Mouse (Mus musculus) inflammation-experienced regulatory T-cells, adult 6 months (primary cell): Measurements from ENCODE around the gene Pid1. TPM values are rescaled to one million over a fixed set of nuclear protein-coding genes. Genes with fewer than 3 reads are reported as not detected.
A peak's percentile ranks its signal among the peaks of the same experiment; 100 is the strongest.

Experiments
- ATAC-seq: one replicate; pipeline ENCODE4 v1.8.0; 2017
- polyA plus RNA-seq, 3 experiments: library from polyadenylated mRNA; unstranded; fragments of 100-300 nt; shearing (Covaris generic); gene quantifications; one replicate each; pipeline ENCODE4 v1.2.1; 2017

Pid1 gene
- under 1 TPM; 0.23 to 0.80 (median 0.40) TPM for polyA plus RNA-seq

DNA sequence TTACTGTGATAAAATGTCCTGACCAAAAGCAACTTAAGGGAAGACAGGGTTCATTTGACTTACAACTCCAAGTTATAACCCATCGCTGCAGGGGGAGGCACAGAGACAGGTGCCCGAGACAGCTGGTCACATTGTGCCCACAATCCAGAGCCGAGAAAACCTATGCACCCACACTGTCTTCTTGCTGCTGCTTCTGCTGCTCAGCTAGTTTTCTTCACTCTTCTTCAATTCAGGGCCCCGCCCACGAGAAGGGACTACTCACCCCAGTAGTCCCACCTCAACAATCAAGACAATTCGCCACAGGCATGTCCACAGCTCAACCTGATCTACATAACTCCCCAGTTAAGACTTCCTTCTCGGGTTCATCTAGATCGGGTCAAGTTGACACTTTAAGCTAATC, at the start of gene Pid1:
Gene Pid1 (minus strand): TSS at position 214 of the 400 bp plus-strand sequence.
- no peak for ATAC-seq

DNA sequence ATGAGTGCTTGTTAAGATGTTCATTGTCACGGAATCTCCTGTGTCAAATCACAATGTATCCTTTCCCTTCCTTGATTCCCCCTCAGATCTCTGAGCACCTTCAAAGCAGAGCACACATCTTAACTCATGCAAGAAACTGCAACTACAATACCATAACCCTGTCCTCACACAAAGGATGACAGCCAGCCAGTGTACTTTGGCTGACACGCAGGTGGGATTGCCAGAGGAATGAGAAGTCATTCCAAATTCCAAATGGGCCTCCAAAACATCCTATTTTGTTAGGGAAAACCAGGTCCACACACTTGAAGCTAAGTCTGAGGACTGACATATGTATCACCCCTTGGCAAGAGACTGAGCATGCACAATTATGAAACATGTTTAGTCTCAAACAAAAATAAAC, 45.5 kb upstream of the Pid1 start:
- ATAC-seq: no peak

DNA sequence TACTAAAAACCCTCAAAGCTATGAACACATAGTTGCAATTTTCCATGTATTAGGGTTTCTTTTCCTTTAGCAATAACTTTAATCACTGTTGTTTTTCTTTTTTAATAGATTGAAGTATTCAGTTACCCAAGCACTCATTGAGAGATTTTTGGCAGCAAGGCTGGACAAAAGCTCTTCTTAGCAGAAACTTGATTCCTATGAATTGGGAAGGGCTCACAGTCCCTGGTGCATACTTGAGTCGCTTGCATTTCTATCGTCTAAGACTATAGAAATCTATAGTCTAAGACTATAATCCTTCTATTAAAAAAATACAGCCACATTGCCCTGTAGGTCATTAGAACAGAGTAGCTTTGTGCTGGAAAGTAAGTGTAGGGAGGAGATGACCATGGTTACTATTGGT, 44.9 kb upstream of the Pid1 start:
- no peak for ATAC-seq

DNA sequence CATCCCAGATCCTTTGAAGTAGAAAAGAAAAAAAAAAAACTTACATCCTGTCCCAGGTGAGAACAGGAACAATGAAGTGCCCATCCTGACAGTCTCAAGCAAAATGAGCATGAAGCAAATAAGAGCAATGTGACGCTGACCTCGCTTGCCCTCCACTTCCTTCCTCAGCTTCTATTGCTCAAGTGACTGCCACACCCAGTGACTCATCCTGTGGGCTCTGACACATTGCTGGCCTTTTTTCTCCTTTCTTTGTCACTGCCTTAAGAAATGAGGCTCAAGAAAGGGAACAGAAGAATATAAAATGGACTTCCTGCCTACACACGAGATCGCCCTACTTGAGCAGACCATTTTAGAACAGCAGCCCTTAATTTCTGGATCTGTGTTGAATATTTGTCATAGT, 42.9 kb upstream of the Pid1 start:
- peak; percentile 41 for ATAC-seq

DNA sequence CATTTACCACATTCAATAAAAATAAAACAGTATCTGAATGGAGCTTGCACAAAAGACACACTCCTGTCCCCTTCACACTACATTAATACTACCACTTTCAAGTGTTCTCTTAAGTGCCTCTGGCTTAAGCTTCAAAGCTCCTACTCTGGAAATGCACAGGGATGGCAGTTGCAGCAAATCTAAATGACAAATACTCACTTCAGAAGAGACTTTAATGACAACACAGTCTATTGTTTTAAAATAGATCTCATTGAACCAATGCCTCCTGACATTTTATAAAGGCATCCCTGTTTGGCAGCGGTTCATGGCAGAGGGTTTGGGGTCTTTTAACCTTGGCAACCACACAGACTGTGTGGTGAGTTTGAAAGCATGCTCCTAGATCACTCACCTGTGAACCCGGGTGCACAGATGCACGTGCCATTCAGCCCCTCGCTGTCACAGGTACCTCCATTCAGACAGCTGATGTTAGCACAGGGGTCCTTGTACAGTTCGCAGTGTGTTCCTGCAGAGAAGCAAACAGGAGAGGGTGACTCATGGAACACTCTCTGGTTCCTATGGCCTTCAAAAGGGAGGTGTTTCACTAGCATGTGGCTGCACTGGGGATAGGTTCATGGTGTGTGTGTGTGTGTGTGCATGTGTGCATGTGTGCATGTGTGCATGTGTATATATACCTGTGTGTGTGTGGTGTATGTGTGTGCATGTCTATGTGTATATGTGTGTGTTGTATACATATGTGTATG, 41.7 kb upstream of the Pid1 start:
- no peak for ATAC-seq

DNA sequence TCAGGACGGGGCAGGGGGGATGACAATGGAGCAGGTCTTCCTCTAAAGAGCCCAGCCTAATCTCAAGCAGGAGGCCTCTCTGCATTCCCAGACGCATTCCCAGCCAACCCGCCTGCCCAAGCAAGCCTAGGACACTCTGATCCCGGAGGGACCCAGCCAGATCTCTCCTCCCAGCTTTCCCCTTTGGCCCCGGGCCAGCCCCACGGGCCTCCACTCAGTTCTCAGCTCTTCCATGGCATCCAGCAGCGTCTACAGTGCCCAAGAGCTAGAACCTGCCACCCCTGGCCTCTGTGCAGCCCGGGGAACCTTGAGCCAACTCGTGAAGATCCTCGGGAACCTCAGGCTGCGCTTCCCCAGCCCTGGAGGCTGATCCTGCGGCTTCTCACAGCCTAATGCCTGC, 40.9 kb upstream of the Pid1 start:
- no peak for ATAC-seq

DNA sequence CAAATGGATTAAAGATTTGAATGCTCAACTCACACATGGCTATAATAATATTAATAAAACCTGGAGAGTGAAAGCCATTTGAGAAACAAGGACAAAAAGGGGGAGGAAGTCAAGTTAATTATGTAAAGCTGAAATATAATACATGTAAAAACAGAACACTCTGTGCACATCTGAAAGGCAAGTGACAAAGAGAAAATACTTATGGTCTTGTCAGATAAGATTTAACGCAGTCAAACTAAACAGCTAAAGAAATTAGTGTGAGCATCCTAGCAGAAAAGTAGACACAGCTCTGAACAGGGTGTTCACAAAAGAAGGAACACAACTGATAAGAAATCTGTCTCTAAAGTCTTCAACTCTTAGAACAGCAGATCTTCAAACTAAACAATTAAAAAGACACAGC, 38.2 kb upstream of the Pid1 start:
- ATAC-seq: no peak

DNA sequence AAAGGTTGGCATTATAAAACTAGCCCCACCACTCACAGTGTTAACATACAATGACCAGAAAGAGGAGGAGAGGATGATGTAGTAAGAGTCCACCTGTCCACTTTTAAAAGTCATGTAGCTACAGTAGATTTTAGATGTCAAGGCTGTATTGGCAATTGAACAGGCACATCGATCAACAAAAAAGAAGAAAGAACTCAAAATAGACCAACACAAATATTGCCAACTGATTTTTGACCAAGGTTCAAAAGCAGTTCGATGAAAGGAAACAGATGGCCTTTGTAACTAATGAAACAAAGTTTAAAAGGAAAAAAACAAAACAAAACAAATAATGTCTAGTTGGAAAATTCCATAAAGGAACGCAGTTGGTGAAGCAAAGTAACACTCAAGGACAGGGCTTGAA, 35.7 kb upstream of the Pid1 start:
- ATAC-seq: no peak

DNA sequence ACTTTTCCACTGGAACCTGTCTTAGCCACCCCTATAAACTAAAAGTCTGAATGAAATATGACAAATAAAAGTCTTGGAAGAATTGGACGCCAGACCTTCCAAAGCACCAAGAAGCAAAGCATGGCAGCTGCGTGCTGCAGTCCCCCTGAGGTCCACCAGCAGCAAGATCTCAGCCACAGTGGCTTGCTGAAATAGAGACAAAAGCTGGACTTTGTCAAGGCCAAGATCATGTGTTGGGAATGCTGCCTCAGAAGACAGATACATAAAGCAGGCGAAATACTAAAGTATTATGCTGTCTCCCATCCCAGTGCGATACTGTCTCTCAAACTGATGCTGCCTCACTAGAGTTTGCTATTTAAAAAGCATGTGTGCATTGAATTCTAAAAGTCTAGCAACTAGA, 35.1 kb upstream of the Pid1 start:
- no peak for ATAC-seq

DNA sequence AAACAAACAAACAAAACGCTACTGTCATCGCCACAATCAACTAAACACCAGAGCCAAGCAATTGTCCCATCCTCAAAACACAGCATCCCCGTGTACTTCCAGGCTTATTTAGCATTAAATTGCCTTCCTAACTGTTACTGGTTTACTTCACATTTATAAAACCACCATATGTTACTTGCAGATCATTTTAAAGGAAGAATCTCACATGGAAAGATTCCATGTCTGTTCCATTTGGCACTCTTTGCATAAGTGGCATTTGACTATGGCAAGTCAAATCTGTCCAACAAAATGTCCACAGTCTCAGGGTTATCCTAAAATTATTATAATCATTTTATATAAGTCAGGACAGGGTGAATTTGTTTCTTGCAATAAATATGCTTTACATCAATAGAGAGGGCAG, 32.8 kb upstream of the Pid1 start:
- ATAC-seq: no peak

DNA sequence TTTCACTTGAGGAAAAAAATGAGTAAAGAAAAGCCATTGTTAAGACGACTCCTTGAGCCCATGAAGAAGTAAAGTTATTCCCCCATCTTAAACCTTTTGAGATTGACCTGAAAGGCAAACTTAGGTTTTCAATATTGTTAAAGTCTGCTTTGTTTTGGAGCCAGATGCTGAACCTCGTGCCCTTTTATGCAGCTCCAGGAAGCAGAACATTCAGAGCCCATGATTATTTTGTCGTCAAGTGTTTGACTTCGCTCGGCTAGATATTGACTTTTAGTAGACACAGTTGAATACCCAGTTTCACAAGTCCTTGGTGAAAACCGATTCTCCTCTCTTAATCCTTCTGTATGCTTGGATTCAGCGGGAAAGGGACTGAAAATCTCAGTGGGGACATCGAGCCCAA, 31.9 kb upstream of the Pid1 start:
- ATAC-seq: no peak

DNA sequence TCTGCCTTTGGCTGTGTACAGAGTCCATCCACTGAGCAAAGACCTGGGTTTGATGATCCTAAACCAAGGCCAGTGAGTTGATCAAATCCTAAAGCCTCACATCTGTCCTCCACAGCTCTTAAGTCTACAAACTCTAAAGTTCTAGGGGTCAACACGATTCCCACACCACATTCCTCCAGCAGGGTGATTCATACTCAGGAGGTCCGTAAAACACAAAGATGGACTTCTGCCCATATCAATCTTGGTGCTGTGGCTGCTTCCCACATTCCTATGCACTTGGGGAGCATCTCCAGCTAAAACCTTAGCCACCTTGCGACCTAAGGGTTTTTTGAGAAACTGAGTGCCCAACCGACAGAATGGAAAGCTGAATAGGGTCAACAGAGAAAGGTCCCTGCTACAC, 27.0 kb upstream of the Pid1 start:
- ATAC-seq: no peak

DNA sequence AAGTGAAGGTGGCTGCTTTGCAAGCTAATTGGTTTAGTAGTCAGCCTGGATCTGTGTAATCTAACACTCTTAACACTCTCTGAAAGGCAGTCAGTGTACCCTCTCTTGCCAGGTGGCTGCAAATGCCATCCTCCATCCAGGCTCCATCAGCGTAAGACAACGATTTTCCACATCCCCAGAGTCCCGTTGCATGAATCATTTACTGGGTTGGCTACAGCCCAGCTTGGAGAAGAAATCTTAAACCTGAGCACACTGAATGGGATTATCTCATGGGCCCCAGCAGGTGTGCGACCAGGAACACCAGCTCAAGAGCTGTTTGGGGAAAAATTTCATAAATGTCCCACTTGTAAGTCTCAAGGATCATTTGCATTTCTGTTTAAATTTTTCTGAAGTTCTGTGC, 23.6 kb upstream of the Pid1 start:
- no peak for ATAC-seq

DNA sequence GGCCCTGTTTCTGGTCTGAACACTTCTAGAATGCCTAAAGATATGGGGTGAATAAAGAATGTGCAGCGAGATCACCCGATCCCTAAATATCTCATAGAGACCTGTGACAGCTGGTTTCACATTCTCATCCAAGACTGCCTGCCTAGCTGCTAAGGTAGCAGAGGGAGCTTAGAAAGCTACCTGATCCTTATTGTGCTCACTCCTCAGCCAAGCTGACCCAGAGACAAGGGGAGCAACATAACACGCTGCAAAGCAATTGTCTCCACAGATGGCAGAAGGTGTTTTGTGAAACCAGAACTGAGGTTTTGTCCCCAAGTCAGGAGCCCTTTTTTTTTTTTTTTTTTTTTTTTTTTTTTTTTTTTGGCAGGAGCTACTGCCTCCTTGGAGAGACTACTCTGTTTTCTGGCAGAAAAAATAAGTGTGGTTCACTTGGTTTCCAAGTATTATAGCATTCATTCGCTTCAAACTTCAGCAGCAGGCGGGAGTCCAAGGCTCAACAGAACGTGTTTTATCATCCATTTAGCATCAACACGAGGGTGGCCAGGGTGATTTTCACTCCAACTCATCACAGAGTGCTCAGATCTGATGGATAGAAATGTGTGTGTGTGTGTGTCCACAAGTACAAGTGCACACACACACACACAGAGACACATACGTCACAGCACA, 22.6 kb upstream of the Pid1 start:
- ATAC-seq: no peak

DNA sequence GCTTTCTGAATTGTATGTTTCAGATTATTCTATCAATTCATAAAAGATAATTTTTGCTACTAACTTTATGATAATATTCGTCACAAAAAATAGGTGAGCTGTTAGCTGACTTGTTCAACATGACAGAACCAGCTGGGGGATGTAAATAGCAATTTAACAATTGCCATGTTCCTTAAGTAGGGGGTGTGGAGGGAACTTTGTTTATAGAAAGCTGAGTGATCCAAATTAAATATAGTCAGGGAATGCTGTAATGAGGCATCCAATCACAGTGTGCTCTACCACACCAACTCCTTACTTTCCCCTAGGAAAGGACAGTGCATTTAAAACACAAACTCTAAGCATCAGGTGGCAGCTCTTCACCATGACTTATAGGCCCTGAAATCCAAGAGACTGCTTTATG, 18.7 kb upstream of the Pid1 start:
- no peak for ATAC-seq

DNA sequence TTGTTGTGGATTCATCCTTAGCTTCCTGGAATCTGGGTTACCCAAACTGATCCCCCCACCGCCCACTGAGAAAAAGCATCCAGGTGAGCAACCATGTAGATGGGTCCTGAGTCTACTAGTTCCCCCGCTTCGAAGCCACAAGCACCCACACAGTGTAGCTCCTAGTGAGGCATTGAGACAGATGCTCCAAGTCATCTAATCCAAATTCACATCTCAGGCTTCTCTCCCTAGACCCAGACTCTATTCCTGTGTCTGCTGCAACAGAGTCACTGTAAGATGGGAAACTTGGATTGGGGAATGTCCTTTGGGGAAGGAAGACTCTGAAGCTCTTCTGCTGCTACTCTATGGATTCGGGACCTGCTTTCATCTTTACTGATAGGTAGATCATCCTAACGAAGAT, 18.1 kb upstream of the Pid1 start:
- no peak for ATAC-seq

DNA sequence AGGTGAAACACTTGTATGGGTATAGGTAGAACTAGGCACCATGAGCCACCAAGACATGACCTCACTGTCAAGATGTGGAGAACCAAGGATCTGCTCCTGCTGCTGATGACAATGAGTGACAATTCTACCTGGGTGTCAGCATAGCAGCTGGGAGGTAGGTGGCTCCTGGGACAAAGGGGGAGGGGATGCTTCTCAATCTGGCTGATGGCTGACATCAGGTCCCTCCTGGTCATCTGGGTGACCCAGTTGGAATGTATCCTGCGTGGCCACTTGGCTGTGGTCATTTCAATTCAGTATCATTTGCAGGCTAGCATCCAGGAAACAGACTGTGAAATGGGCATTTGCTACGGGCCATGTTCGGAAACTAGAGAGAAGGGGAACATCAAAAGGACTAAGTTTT, 16.9 kb upstream of the Pid1 start:
- no peak for ATAC-seq

DNA sequence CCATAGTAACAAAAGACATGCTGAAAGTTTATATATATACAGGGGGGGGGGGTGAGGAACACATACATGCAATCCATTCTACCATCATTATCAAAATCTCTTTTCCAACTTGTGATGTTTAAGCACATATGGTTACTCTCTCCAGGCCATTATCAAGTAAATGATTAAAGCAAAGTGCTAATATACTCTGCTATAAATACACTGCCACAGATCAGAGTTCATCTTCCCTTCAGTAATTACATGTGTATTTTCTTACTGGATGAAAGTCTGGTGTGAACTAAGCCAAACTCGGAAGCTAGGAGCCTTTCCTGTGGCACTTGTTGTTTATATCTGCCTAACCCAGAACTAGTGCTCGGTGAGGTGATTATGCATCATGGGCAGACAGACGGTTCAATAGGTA, 3.8 kb upstream of the Pid1 start:
- no peak for ATAC-seq

DNA sequence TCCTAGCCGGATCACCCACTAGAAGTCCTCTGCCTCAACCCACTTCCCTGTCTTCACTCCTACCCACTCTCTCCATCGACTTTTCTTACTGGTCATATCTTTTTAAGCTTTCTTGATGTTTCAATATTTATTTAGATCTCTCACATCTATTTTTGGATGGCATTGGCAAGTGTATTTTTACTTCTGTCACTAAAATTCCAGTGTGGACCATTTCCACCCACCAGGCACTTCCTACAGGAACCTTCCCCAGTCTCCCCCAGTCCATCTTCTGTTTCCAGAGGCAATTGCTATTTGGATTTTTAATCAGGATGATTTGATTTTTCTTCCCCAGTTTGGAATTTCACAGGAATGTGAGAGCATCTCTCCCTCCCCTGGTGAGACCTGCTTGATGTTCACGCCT, 2.6 kb upstream of the Pid1 start:
- ATAC-seq: no peak

DNA sequence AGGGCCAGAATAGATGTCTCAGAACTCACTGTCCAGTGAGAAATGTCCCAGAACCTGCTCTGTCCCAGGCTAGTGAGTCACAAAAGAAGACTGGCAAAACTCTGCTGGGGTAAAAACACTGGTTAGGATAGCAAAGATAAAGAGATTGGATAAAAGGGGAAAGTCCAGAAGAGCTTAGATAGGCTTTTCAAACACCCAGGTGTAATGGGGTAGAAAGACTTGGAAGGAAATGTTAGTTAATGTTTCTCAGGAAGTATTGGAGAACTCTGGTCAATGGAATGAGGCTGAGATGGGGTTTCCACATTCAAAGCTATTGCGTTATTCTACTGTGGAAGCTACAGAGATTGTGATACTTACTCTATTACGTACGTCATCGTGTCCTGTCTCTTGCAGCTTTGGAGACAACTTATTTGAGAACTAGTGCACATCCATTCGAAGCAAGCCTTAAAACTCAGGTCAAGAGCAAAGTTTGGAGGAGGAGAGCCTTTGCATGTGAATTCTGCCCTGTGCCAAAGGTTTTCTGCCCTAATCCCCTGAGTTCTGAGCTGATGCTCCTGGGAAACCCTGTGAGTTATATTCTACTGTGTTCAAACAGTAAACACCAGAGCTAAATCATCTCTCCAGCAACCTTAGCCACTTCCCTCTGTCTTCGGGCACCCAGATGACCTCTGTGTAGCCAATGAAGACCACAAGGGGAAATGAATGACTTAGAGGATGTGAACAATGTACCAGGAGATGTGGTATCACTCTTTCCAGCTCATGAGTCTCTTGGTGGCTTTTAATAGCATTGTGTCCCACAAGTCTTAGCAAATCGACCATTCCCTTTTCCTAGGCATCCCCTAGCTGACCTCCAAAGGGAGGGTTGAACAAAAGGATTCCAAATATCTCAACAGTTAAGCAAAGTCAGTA, 1.0 kb downstream of the Pid1 start:
- ATAC-seq: no peak

DNA sequence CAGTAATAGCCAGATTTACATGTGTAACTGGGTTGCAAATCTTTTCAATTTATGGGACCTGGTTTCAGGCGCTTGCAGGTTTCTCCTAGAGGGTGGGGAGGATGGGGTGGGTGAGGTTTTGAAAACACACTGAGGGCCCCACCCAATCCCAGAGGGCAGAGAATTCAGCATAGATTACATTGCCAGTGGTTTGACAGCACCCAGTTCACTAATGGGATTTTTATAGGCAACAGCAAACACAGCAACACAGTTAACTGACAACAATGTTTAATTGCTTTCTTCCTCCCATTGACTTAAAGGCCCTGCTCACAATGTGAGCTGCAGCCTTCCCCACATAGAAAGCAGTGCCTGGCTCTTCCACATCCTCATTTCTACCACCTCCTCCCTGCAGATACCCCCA, 1.8 kb downstream of the Pid1 start:
- no peak for ATAC-seq

DNA sequence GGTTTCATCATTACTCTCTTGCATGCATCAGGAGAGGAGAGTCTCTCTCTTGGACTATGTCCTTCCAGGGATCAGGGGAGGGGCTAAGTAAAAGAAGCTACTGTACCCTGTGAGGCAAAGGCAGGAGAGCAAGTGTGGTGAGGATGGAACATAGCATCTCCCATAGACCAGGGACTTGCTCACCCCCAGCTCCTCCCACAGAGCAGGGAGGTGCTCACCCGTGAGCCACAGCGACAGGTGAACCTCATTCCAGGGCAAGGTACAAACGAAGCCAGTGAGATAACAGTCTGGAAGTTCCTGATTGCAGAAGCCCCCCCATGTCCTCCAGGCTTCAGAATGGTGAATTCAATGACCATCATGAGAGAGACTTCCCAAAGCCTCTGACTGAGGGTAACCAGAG, 2.6 kb downstream of the Pid1 start:
- no peak for ATAC-seq

DNA sequence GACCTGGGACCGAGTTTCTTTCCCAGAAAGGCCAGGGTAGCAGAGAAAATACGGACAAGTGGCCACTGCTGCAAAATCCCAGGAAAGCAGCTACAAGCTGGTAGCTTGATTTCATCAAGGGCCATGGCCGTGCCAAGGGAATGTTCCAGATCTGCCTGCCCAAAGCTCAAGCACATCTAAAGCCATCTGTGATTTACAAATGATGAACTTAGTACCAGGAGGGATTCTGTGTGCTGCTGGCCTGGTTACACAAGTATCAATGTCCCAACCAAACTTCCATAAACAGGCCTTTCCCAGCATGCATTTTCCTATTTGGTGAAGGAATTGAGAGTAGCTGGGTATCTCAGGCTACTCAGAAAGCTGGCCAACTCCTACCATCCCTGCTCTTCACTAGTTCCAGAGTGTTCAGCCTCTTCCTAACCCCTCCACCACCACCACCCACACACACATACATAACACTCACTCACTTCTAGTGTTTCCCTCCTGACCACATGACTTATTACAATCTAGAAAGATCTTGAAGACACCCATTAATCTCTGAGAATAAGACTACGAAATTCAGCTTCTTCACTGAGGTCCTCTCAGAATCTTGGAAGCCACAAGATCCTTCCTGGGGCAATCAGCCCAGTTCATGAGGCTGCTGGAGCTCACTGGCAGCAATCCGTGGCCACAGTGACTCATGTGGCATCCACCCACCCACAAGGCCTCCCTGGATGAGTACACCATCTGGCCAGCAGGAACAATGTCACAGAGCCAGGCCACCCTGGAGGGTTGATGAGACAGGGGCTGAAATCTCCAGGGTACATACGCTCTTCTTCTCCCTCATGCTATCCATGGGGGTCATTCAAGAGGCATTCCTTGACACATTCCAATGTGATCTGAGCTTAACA, 4.1 kb downstream of the Pid1 start:
- ATAC-seq: no peak
